Mouse (Mus musculus) liver, adult 2 months (tissue): ENCODE data around the gene Rubcn. TPM values are rescaled to one million over a fixed set of nuclear protein-coding genes. Genes with fewer than 3 reads are reported as not detected.

Source experiments
- DNase-seq: peaks from one replicate; pipeline ENCODE4 v3.0.0-alpha.2; 2011; ENCODE audit warnings: low read depth, low spot score; ENCODE audit errors: extremely low read depth
- H3K27ac ChIP-seq: fragments of 200-500 bp; replicated peaks from 2 replicates; pipeline ENCODE4 v1.5.1; 2012; ENCODE audit warnings: low read depth, mild to moderate bottlenecking, control low read depth, inconsistent platforms, low read length; ENCODE audit not compliant: insufficient read depth
- H3K27me3 ChIP-seq: fragments of 200-500 bp; 2 replicates; pipeline ENCODE4 v1.6.1; 2012; ENCODE audit warnings: mild to moderate bottlenecking, moderate library complexity, low read length, inconsistent platforms; ENCODE audit not compliant: control insufficient read depth, insufficient read depth
- H3K36me3 ChIP-seq: fragments of 200-500 bp; 2 replicates; pipeline ENCODE4 v1.6.1; 2012; ENCODE audit warnings: low read length, inconsistent platforms; ENCODE audit not compliant: control insufficient read depth, insufficient read depth
- H3K4me1 ChIP-seq: fragments of 200-500 bp; 2 replicates; pipeline ENCODE4 v1.6.1; 2011; ENCODE audit warnings: low read length; ENCODE audit not compliant: control insufficient read depth, insufficient read depth
- H3K4me3 ChIP-seq: fragments of 200-500 bp; 2 replicates; pipeline ENCODE4 v1.5.1; 2011; ENCODE audit warnings: low read depth, mild to moderate bottlenecking, control low read depth, low read length, moderate library complexity; ENCODE audit not compliant: insufficient read depth
- H3K79me2 ChIP-seq: fragments of 200-500 bp; 2 replicates; pipeline ENCODE4 v1.6.1; 2012; ENCODE audit warnings: inconsistent platforms, mild to moderate bottlenecking, low read length, moderate library complexity; ENCODE audit not compliant: control insufficient read depth, insufficient read depth
- H3K9ac ChIP-seq: fragments of 200-500 bp; 2 replicates; pipeline ENCODE4 v1.6.1; 2012; ENCODE audit warnings: low read depth, mild to moderate bottlenecking, control low read depth, inconsistent platforms, low read length
- CTCF ChIP-seq: fragments of 200-500 bp; IDR thresholded peaks from 2 replicates; pipeline ENCODE4 v1.5.1; 2011; ENCODE audit warnings: low read depth, low read length, control low read depth
- POLR2A ChIP-seq: fragments of 200-500 bp; IDR thresholded peaks from 2 replicates; pipeline ENCODE4 v1.6.1; 2011; ENCODE audit warnings: low read length, control low read depth; ENCODE audit not compliant: insufficient read depth; ENCODE audit errors: extremely low read depth
- WGBS: fragments of 180-500 bp; shearing (Covaris S2); methylation state at CpG from one replicate; pipeline ENCODE4 v1.1.7; 2018; 5-methylcytosine and 5-hydroxymethylcytosine counted together
- polyA plus RNA-seq: library from polyadenylated mRNA; depleted of rRNA; stranded (reverse); fragments of >200 nt; gene quantifications from 2 replicates; pipeline ENCODE4 v1.2.3, GENCODE M21; 2012
- total RNA-seq: library from RNA; depleted of rRNA; stranded (reverse); fragments of >200 nt; gene quantifications from 2 replicates; pipeline ENCODE4 v1.2.3, GENCODE M21; 2014

Rubcn gene
- total and polyA plus RNA-seq, 2 experiments, result 12.6 to 17.0 TPM

DNA sequence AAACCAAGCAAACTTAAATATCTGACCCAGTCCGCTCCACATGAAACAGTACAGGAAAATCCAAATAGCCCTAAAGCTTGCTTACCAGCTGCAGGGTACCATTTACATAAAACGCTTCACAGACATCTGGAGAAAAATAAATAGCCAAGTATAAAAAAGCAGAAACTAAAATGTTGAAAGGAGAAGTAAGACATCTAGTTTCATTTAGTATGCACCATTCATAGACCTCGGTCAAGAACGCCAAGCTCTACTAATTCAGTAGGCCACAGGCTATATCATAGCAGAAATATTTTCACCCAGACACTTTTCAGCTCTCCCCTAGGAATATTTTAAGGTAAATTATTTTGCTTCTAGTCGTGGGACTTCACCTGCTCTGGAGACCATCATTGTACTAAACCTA lies 10.9 kb downstream of the Rubcn start:
- no peak for DNase-seq
- Histone ChIP-seq H3K4me1 (peaks cover 6% of the 10 kb centered on the region), H3K27me3 (no peaks in the 10 kb centered on the region), H3K36me3 (no peaks in the 10 kb centered on the region), H3K9ac (no peak overlapping the region), H3K4me3 (no peak overlapping the region), H3K79me2 (peaks cover 32% of the 10 kb centered on the region), H3K27ac (no peak overlapping the region)
- TF ChIP-seq POLR2A (no peak), CTCF (no peak)
- 86% methylated on average over 5 of the region's 5 CpGs for WGBS

GRCm38 (mm10) chr16:32865401-32865800 lies 12.2 kb downstream of the Rubcn start:
- H3K36me3 ChIP-seq, result 0 out of 2 replicates have a peak, but pooled peaks cover 2% of the 10 kb centered on the region
- WGBS, result 89% methylated on average over 4 of the region's 4 CpGs
- H3K27me3 ChIP-seq, result no peaks in the 10 kb centered on the region
- H3K27ac ChIP-seq, result no peak overlapping the region
- H3K9ac ChIP-seq, result no peak overlapping the region
- TF ChIP-seq POLR2A (no peak), CTCF (no peak)
- no peak overlapping the region for H3K4me3 ChIP-seq
- DNase-seq, result no peak
- H3K79me2 ChIP-seq, result peaks cover 38% of the 10 kb centered on the region
- H3K4me1 ChIP-seq, result peaks cover 6% of the 10 kb centered on the region

DNA sequence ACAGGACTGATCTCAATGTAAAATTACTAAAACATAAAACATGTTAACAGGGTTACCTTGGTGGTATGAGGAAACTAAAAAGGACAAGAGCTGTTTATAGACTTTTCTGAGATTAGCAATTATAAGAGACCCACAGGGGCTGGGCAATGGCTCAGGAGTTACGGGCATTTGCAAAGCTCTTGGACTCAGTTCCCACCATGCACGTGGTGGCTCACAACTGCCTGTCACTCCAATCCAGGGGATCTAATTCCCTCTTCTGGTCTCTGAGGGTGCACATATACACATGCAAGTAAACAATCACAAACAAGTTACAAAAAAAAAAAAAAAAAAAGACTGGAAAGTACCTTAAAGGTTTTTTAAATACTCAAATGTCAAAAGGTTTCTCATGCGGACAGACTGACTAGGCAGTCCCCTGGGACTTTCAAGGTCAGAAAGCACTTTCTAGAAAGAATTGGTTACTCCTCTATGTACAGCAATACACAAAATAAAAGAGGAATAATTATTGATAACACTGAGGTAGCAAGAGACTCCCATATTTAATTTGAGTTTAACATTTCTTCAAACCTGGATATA lies 15.7 kb downstream of the Rubcn start:
- no peak overlapping the region for H3K9ac ChIP-seq
- H3K27ac ChIP-seq, result no peak overlapping the region
- no peak overlapping the region for H3K4me3 ChIP-seq
- H3K4me1 ChIP-seq, result 0 out of 2 replicates have a peak, but pooled peaks cover under 1% of the 10 kb centered on the region
- DNase-seq, result no peak
- peaks cover 3% of the 10 kb centered on the region; the same call in 1 of the 2 replicates for H3K36me3 ChIP-seq
- H3K27me3 ChIP-seq, result no peaks in the 10 kb centered on the region
- peaks cover 30% of the 10 kb centered on the region for H3K79me2 ChIP-seq
- TF ChIP-seq CTCF (no peak), POLR2A (no peak)
- WGBS, result 97% methylated on average over 3 of the region's 3 CpGs

GRCm38 (mm10) chr16:32858771-32859636 lies 18.6 kb downstream of the Rubcn start:
- peaks cover 12% of the 10 kb centered on the region; the same call in 1 of the 2 replicates for H3K79me2 ChIP-seq
- no peak overlapping the region for H3K9ac ChIP-seq
- WGBS, result 72% methylated on average over 12 of the region's 12 CpGs
- no peaks in the 10 kb centered on the region for H3K4me1 ChIP-seq
- peaks cover 7% of the 10 kb centered on the region; the same call in 1 of the 2 replicates for H3K36me3 ChIP-seq
- TF ChIP-seq POLR2A, result no peak
- TF ChIP-seq CTCF, result no peak
- H3K27ac ChIP-seq, result no peak overlapping the region
- no peak overlapping the region for H3K4me3 ChIP-seq
- DNase-seq, result no peak
- no peaks in the 10 kb centered on the region for H3K27me3 ChIP-seq

- Histone ChIP-seq H3K79me2 (peaks cover 9% of the 10 kb centered on the region; the same call in 1 of the 2 replicates), H3K4me3 (no peak overlapping the region), H3K27me3 (no peaks in the 10 kb centered on the region), H3K36me3 (peaks cover 7% of the 10 kb centered on the region; the same call in 1 of the 2 replicates), H3K4me1 (no peaks in the 10 kb centered on the region), H3K27ac (no peak overlapping the region), H3K9ac (no peak overlapping the region)
- WGBS, result 72% methylated on average over 4 of the region's 4 CpGs
- no peak for DNase-seq
- no peak for TF ChIP-seq CTCF
- TF ChIP-seq POLR2A, result no peak
These were observed 19.2 kb downstream of the Rubcn start for GRCm38 (mm10) chr16:32858356-32858755.
